In genomic region chr17:72933116-72933515, GRCm38 (mm10) we compare ENCODE assay signal across 25 mouse cellular contexts. TPM values are rescaled to one million over a fixed set of nuclear protein-coding genes. Genes with fewer than 3 reads are reported as not detected.
A peak's percentile ranks its signal among the peaks of the same experiment; 100 is the strongest.
DNase-seq lines count a peak whose midpoint lies in the region; ATAC-seq and TF ChIP-seq lines count a peak whose summit lies in the region.
"Had no signal": no experiment of that assay in that cellular context is flagged by ENCODE, and none has a peak within 500 bp of the region (broad histone marks: within the 10 kb centered on the region; RNA-seq: fewer than 3 reads in every experiment).

No protein-coding gene starts in this region.

- H3K9ac ChIP-seq in heart, embryonic 12.5 days = no peak overlapping the region; the same call in 1 of the 2 replicates
- H3K9ac ChIP-seq in heart, embryonic 15.5 days = no peak overlapping the region
- no peak overlapping the region for H3K9ac ChIP-seq in lung, postnatal 0 days (replicated peaks; ENCODE audit: low read depth)
- H3K9ac ChIP-seq: forebrain, postnatal 0 days; hindbrain, embryonic 14.5 days had no signal

- no peak for TF ChIP-seq CTCF in lung, postnatal 0 days (IDR thresholded peaks at IDR 0.05)

- H3K4me2 ChIP-seq in heart, embryonic 12.5 days = peak overlapping the region; percentile 8; the same call in 1 of the 2 replicates
- H3K4me2 ChIP-seq in heart, embryonic 15.5 days = peak overlapping the region; percentile 20; the same call in 1 of the 2 replicates
- H3K4me2 ChIP-seq in lung, postnatal 0 days (replicated peaks; ENCODE audit: low read depth, low read length) = no peak overlapping the region
- H3K4me2 ChIP-seq: hindbrain, embryonic 14.5 days had no signal

- no peak for ATAC-seq in heart, embryonic 12.5 days (ENCODE audit: insufficient number of reproducible peaks, low FRiP score)
- no peak for ATAC-seq in heart, embryonic 15.5 days (replicated peaks; ENCODE audit: insufficient number of reproducible peaks, insufficient read depth, low FRiP score, low read depth)
- no peak for ATAC-seq in lung, postnatal 0 days
- ATAC-seq: forebrain, embryonic 14.5 days; forebrain, postnatal 0 days; hindbrain, postnatal 0 days; inflammation-experienced regulatory T-cells, adult 6 months; Patski had no signal

- H3K4me1 ChIP-seq in heart, embryonic 12.5 days (replicated peaks) = peaks cover 68% of the 10 kb centered on the region
- H3K4me1 ChIP-seq in heart, embryonic 15.5 days (replicated peaks) = peaks cover 72% of the 10 kb centered on the region
- 0 out of 2 replicates have a peak, but pooled peaks cover 11% of the 10 kb centered on the region for H3K4me1 ChIP-seq in lung, postnatal 0 days (ENCODE audit: insufficient read depth, low read depth, low read length)

- WGBS in heart, embryonic 12.5 days = 62% methylated on average over 4 of the region's 4 CpGs
- 59% methylated on average over 4 of the region's 4 CpGs for WGBS in heart, embryonic 15.5 days
- WGBS in lung, postnatal 0 days = 54% methylated on average over 4 of the region's 4 CpGs

- peak overlapping the region; percentile 74 for H3K27ac ChIP-seq in heart, embryonic 12.5 days (ENCODE audit: poor library complexity, severe bottlenecking)
- peak overlapping the region; percentile 34 for H3K27ac ChIP-seq in heart, embryonic 15.5 days
- no peak overlapping the region for H3K27ac ChIP-seq in lung, postnatal 0 days (ENCODE audit: low read length)
- H3K27ac ChIP-seq: gastrocnemius, adult 2 months; hindbrain, embryonic 14.5 days; hindbrain, postnatal 0 days had no signal

- intact Hi-C loops in heart, postnatal 10 days (cut with DNase I) = no loop called here

- H3K36me3 ChIP-seq in heart, embryonic 12.5 days = peaks cover 79% of the 10 kb centered on the region
- peaks cover 34% of the 10 kb centered on the region for H3K36me3 ChIP-seq in heart, embryonic 15.5 days
- H3K36me3 ChIP-seq in lung, postnatal 0 days (ENCODE audit: insufficient read depth, low read length) = no peaks in the 10 kb centered on the region
- H3K36me3 ChIP-seq: G1E had no signal

- no peaks in the 10 kb centered on the region for H3K27me3 ChIP-seq in heart, embryonic 12.5 days (replicated peaks)
- H3K27me3 ChIP-seq in heart, embryonic 15.5 days = no peaks in the 10 kb centered on the region
- H3K27me3 ChIP-seq in lung, postnatal 0 days (replicated peaks; ENCODE audit: insufficient read depth, low read length) = no peaks in the 10 kb centered on the region
- H3K27me3 ChIP-seq: CH12.LX, Patski had no signal

- no peak for DNase-seq in heart, postnatal 10 days
- DNase-seq in heart, adult 8-10 months (ENCODE audit: low spot score) = no peak
- DNase-seq in lung, postnatal 0 days (ENCODE audit: low spot score) = no peak
- no peak for DNase-seq in lung, adult 18-20 months
- DNase-seq: adrenal gland, postnatal 10 days; adrenal gland, postnatal 36 days; B cell, adult 2 months; cerebellum, adult 18-20 months; cerebellum, adult 9-10 months; cerebellum, postnatal 14 days; forebrain, postnatal 0 days; gastrocnemius, adult 2 months; gastrocnemius, postnatal 14 days; heart, postnatal 4 days; kidney, adult 18-20 months; kidney, adult 9 months had no signal

- TF ChIP-seq EP300 in lung, postnatal 0 days (IDR thresholded peaks at IDR 0.05) = peak; percentile 51; the same call in 1 of the 2 replicates

- H3K9me3 ChIP-seq in heart, embryonic 12.5 days (replicated peaks) = no peaks in the 10 kb centered on the region
- no peaks in the 10 kb centered on the region for H3K9me3 ChIP-seq in heart, embryonic 15.5 days (replicated peaks)
- H3K9me3 ChIP-seq in lung, postnatal 0 days (ENCODE audit: low read length) = no peaks in the 10 kb centered on the region

- no peak overlapping the region for H3K4me3 ChIP-seq in heart, embryonic 12.5 days
- no peak overlapping the region for H3K4me3 ChIP-seq in heart, embryonic 15.5 days
- no peak overlapping the region for H3K4me3 ChIP-seq in lung, postnatal 0 days (ENCODE audit: low read depth, low read length)
- H3K4me3 ChIP-seq: gastrocnemius, adult 2 months had no signal

RNA-seq across cellular contexts. Expression of gene Lbh, which starts 15.0 kb away (rescaled TPM):
- 22.6 and 23.7 TPM in 2 replicates for polyA plus RNA-seq in heart, embryonic 12.5 days (2016; fragmentation: Nextera tagmentation; extraction: Ambion mirVana)
- total RNA-seq in heart, postnatal 10 days (2021) = 100 to 1,000 TPM; 456 to 731 TPM
- 23.2 and 29.0 TPM in 2 replicates for polyA plus RNA-seq in heart, embryonic 15.5 days (2015; fragmentation: Nextera tagmentation; extraction: Ambion mirVana)
- total RNA-seq in heart, adult 8-10 months (2022) = 100 to 1,000 TPM; 352 to 622 (median 508) TPM
- polyA plus RNA-seq in lung, postnatal 0 days (2015; fragmentation: Nextera tagmentation; extraction: Ambion mirVana) = 16.2 and 19.2 TPM in 2 replicates
